Mouse (Mus musculus): ENCODE results near the gene Msmb. TPM values are rescaled to one million over a fixed set of nuclear protein-coding genes. Genes with fewer than 3 reads are reported as not detected.
"Not testable (repeated sequence)": the region's sequence is repeated elsewhere in the genome, so short reads cannot be mapped to it uniquely, and the experiment has no call there.

Gene Msmb
- polyA plus RNA-seq, 1 experiment from 2014 or later: not detected

GRCm38 (mm10) chr14:32165278-32166061, 23.6 kb downstream of the Msmb start:
- peak overlapping the region; percentile 46 for H3K4me3 ChIP-seq
- H3K27ac ChIP-seq: peak overlapping the region; percentile 82
- no peaks in the 10 kb centered on the region for H3K27me3 ChIP-seq
- ATAC-seq (ENCODE audit: insufficient number of reproducible peaks, low FRiP score, low TSS enrichment, low read depth): peak; percentile 65; the same call in 1 of the 2 replicates
- under 1% methylated on average over 41 of the region's 42 CpGs for WGBS
- H3K36me3 ChIP-seq: no peaks in the 10 kb centered on the region
- peaks cover 17% of the 10 kb centered on the region for H3K4me1 ChIP-seq
- peak overlapping the region; percentile 90 for H3K4me2 ChIP-seq
- peak overlapping the region; percentile 33; the same call in 1 of the 2 replicates for H3K9ac ChIP-seq
- H3K9me3 ChIP-seq: no peaks in the 10 kb centered on the region

DNA sequence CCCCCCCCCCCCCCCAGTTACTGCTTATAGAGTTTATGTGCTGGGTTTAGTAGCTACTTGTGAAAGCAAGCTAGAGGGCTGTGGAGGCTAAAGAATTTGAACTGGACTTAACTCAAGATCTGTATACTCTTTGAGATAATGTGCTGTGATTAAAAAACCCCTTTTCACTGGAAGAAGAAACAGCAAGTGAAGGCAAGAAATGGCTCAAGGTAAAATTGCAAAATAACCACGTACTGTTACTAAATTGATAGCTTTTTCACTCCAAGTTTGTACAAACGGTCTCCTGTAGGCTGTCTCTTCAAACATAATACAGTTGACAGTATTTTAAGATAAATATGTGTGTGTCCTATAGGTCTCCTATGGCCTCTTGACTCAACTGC, 24.2 kb downstream of the Msmb start:
- Histone ChIP-seq H3K4me3 (peak overlapping the region; percentile 46), H3K9ac (no peak overlapping the region), H3K9me3 (no peaks in the 10 kb centered on the region), H3K27ac (no peak overlapping the region), H3K27me3 (no peaks in the 10 kb centered on the region), H3K4me1 (peaks cover 11% of the 10 kb centered on the region), H3K4me2 (peak overlapping the region; percentile 90), H3K36me3 (no peaks in the 10 kb centered on the region)
- WGBS: 56% methylated on average over 2 of the region's 2 CpGs
- ATAC-seq (ENCODE audit: insufficient number of reproducible peaks, low FRiP score, low TSS enrichment, low read depth): no peak

GRCm38 (mm10) chr14:32166840-32167239, 25.0 kb downstream of the Msmb start:
- Histone ChIP-seq H3K4me2 (no peak overlapping the region), H3K4me1 (peaks cover 9% of the 10 kb centered on the region), H3K9me3 (no peaks in the 10 kb centered on the region), H3K4me3 (no peak overlapping the region), H3K36me3 (no peaks in the 10 kb centered on the region), H3K27ac (no peak overlapping the region), H3K9ac (no peak overlapping the region), H3K27me3 (no peaks in the 10 kb centered on the region)
- WGBS: 79% methylated on average over 1 of the region's 1 CpGs
- no peak for ATAC-seq (ENCODE audit: insufficient number of reproducible peaks, low FRiP score, low TSS enrichment, low read depth)

DNA sequence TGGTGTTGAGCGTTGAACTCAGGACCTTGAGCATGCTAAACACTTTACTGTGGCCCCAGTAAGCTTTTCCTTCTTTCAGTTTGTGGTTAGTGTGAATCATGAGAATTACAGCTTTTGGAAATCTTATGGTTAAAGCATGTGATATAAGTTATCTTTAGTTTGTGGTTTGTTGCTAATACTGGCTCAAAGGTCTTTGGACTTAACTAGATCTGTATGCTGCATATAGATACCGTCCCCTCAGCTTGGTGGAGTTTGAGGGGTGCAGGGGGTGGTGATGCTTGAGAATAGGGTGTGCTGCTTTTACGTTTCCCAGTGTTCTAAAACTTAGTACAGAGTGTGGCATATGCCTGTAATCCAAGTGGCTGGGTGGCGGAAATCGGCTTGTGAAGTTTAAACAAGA, 25.5 kb downstream of the Msmb start:
- Histone ChIP-seq H3K4me3 (no peak overlapping the region), H3K36me3 (no peaks in the 10 kb centered on the region), H3K4me1 (peaks cover 9% of the 10 kb centered on the region), H3K9me3 (no peaks in the 10 kb centered on the region), H3K4me2 (no peak overlapping the region), H3K9ac (no peak overlapping the region), H3K27me3 (no peaks in the 10 kb centered on the region), H3K27ac (no peak overlapping the region)
- no peak for ATAC-seq (ENCODE audit: insufficient number of reproducible peaks, low FRiP score, low TSS enrichment, low read depth)
- 89% methylated on average over 5 of the region's 5 CpGs for WGBS

- Histone ChIP-seq H3K36me3 (peaks cover 13% of the 10 kb centered on the region), H3K4me2 (no peak overlapping the region), H3K4me3 (no peak overlapping the region), H3K9ac (no peak overlapping the region), H3K27me3 (no peaks in the 10 kb centered on the region), H3K9me3 (no peaks in the 10 kb centered on the region), H3K27ac (no peak overlapping the region), H3K4me1 (peaks cover 9% of the 10 kb centered on the region)
- 82% methylated on average over 3 of the region's 3 CpGs for WGBS
- no peak for ATAC-seq (ENCODE audit: insufficient number of reproducible peaks, low FRiP score, low TSS enrichment, low read depth)
Observed at GRCm38 (mm10) chr14:32168653-32169231, 26.9 kb downstream of the Msmb start.

- no peak overlapping the region for H3K4me3 ChIP-seq
- no peaks in the 10 kb centered on the region for H3K27me3 ChIP-seq
- H3K9ac ChIP-seq: no peak overlapping the region
- 85% methylated on average over 4 of the region's 4 CpGs for WGBS
- no peaks in the 10 kb centered on the region for H3K9me3 ChIP-seq
- no peak overlapping the region for H3K4me2 ChIP-seq
- H3K4me1 ChIP-seq: peaks cover 5% of the 10 kb centered on the region
- peaks cover 21% of the 10 kb centered on the region for H3K36me3 ChIP-seq
- no peak overlapping the region for H3K27ac ChIP-seq
- no peak for ATAC-seq (ENCODE audit: insufficient number of reproducible peaks, low FRiP score, low TSS enrichment, low read depth)
Observed at GRCm38 (mm10) chr14:32170137-32170536, 28.3 kb downstream of the Msmb start.

DNA sequence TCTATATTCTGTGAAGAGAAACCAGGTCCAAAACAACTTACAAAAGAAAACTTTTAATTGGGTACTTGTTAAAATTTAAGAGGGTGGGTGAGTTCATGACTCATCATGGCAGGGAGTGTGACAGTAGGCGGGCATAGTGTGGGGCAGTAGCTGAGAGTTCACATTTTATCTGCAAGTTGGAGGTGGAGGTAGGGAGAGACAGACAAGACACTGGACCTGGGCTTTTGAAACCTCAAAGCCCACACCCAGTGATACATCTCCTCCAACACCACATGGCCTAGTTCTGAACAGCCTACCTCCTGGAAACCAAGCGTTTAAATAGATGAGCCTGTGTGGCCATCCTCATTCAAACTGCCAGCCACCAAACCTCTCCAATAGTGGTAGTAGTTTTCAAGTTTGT, 33.5 kb downstream of the Msmb start:
- Histone ChIP-seq H3K4me1 (no peaks in the 10 kb centered on the region), H3K4me2 (no peak overlapping the region), H3K27ac (no peak overlapping the region), H3K36me3 (peaks cover 40% of the 10 kb centered on the region), H3K4me3 (no peak overlapping the region), H3K9ac (no peak overlapping the region), H3K27me3 (no peaks in the 10 kb centered on the region), H3K9me3 (no peaks in the 10 kb centered on the region)
- no peak for ATAC-seq (ENCODE audit: insufficient number of reproducible peaks, low FRiP score, low TSS enrichment, low read depth)
- WGBS: 87% methylated on average over 2 of the region's 2 CpGs

DNA sequence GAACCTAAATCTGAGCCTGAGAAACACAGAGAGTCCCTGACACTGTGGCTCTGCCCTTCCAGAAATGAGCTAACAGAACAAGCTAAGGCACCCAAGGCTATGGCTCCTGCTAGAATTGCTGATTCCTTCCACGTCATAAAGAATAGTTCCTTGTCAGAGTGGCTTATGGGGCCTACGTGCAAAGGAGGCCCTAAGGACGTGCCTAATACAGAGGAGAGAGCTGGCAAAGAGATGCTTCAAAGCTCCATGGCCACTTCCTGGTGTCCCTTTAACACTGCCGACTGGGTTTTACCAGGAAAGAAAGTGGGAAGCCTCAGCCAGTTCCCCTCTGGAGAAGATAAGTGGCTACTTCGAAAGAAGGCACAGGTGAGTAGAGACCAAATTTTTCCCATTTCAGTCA, 34.8 kb downstream of the Msmb start:
- peaks cover 50% of the 10 kb centered on the region for H3K36me3 ChIP-seq
- H3K4me2 ChIP-seq; H3K4me1 ChIP-seq; H3K9ac ChIP-seq; H3K9me3 ChIP-seq; H3K27ac ChIP-seq; H3K4me3 ChIP-seq; ATAC-seq (ENCODE audit: insufficient number of reproducible peaks, low FRiP score, low TSS enrichment, low read depth); H3K27me3 ChIP-seq: not testable (repeated sequence)
- WGBS: 82% methylated on average over 5 of the region's 5 CpGs

DNA sequence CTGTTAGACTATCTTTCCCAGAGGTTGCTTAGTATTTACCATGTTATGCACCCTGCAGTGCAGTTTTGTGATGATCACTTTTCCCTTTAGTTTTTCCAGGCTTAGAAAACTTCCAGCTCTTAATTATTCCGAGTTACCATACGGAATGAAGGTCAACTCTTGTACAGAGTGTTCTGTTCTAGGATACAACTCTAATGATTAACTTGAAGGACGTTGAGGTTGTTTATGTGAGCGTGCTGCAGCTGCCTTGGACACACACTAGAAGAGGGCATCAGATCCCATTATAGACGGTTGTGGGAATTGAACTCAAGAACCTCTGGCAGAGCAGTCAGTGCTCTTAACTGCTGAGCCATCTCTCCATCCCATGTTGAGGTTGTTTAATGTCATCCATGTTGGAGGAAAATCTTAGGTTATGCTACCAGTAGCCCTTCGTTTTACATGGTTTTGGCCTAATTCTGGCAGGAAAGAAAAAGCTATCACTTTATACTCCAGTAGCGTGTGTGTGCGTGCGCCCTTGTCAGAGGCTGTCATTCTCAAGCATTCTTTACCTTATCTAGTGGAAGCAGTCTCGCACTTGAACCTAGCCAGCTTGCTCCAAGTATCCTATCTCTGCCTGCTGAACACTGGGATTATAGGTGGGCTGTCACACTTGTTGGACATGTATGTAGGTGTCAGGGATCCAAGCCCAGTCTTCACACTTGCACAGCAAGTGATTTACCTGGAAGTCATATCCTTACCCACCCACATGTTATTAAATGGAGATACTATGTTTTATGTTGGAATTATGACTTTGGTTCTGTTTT, 37.8 kb downstream of the Msmb start:
- ATAC-seq (ENCODE audit: insufficient number of reproducible peaks, low FRiP score, low TSS enrichment, low read depth): no peak
- no peaks in the 10 kb centered on the region for H3K27me3 ChIP-seq
- H3K36me3 ChIP-seq: peaks cover 57% of the 10 kb centered on the region
- no peaks in the 10 kb centered on the region for H3K9me3 ChIP-seq
- H3K9ac ChIP-seq: no peak overlapping the region
- H3K4me3 ChIP-seq: no peak overlapping the region
- H3K4me1 ChIP-seq: no peaks in the 10 kb centered on the region
- no peak overlapping the region for H3K4me2 ChIP-seq
- H3K27ac ChIP-seq: no peak overlapping the region
- WGBS: 90% methylated on average over 10 of the region's 10 CpGs

DNA sequence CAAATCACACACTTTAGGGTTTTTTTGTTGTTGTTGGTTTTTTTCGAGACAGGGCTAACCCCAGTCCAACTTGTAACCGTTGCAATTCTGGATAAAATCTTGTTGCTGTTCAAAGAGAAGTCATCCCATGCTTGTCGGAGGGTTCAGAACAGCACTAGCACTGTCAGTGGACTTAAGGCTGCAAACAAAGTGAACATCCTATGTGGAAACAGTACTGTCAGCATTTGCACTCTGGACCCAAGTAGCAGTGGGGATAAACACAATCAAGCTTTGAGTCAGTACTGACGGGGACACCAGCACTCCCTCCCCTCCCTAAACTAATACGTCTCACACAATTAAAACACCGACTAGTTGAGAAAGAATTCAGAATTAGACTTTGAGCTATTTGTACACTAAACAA, 39.0 kb downstream of the Msmb start:
- no peak for ATAC-seq (ENCODE audit: insufficient number of reproducible peaks, low FRiP score, low TSS enrichment, low read depth)
- H3K4me2 ChIP-seq: no peak overlapping the region
- no peaks in the 10 kb centered on the region for H3K4me1 ChIP-seq
- H3K27ac ChIP-seq: no peak overlapping the region
- WGBS: 91% methylated on average over 6 of the region's 6 CpGs
- no peak overlapping the region for H3K9ac ChIP-seq
- no peaks in the 10 kb centered on the region for H3K9me3 ChIP-seq
- H3K36me3 ChIP-seq: peaks cover 61% of the 10 kb centered on the region
- no peak overlapping the region for H3K4me3 ChIP-seq
- H3K27me3 ChIP-seq: no peaks in the 10 kb centered on the region

GRCm38 (mm10) chr14:32183846-32184245, 42.0 kb downstream of the Msmb start:
- Histone ChIP-seq H3K4me1 (no peaks in the 10 kb centered on the region), H3K27me3 (no peaks in the 10 kb centered on the region), H3K4me3 (no peak overlapping the region), H3K9ac (no peak overlapping the region), H3K36me3 (peaks cover 77% of the 10 kb centered on the region), H3K9me3 (no peaks in the 10 kb centered on the region), H3K27ac (no peak overlapping the region), H3K4me2 (no peak overlapping the region)
- ATAC-seq (ENCODE audit: insufficient number of reproducible peaks, low FRiP score, low TSS enrichment, low read depth): no peak
- 92% methylated on average over 4 of the region's 4 CpGs for WGBS
